Mouse (Mus musculus): Measurements from ENCODE around the gene Fbxl18. TPM values are rescaled to one million over a fixed set of nuclear protein-coding genes. Genes with fewer than 3 reads are reported as not detected.

Gene Fbxl18
- total RNA-seq, 2 experiments from 2014 or later, result 1.7 to 2.7 TPM

DNA sequence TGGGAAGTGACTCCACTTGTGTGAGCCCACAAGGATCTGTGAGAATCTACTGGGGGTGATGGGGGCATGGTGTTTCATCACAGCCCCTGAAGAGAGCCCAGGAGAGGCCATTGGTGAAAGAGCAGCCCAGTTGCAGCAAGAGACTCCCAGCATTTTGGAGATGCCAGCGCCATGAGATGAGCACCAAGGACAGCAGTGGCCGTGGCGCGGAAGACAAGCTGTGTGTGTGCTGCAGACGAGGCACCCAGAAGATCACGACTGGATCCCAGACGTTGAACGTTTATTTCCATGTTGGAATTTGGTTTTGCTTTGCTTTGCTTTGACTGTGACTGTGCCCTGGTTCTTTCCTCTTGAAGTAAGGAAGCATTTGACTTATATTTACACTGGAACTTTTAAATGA lies 22.2 kb upstream of the Fbxl18 start:
- ATAC-seq (ENCODE audit: poor library complexity, severe bottlenecking), result no peak

DNA sequence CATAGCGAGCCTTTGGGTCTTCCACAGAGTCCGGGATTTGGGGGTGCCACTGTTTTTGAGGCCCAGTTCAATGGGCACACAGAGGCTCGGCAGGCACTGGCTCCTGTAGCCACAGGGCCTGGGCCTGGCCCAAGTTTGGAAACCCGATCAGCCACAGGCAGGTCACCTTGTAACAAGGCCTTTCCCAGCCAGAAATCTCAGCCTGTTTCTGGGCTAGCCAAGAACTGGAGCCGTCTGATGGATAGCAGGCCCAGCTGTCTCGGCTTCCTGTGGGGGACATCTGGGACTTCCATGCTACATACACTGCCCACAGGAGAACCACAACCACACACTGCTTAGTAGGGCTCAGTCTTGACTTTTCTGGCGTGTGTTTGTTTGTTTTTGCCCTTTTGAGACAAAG lies 21.4 kb upstream of the Fbxl18 start:
- no peak for ATAC-seq (ENCODE audit: poor library complexity, severe bottlenecking)

- no peak for ATAC-seq (ENCODE audit: poor library complexity, severe bottlenecking)
Measured at GRCm38 (mm10) chr5:142915231-142915630, 20.0 kb upstream of the Fbxl18 start.

- ATAC-seq (ENCODE audit: poor library complexity, severe bottlenecking), result peak; percentile 64
Measured at GRCm38 (mm10) chr5:142912739-142913138, 17.5 kb upstream of the Fbxl18 start.

DNA sequence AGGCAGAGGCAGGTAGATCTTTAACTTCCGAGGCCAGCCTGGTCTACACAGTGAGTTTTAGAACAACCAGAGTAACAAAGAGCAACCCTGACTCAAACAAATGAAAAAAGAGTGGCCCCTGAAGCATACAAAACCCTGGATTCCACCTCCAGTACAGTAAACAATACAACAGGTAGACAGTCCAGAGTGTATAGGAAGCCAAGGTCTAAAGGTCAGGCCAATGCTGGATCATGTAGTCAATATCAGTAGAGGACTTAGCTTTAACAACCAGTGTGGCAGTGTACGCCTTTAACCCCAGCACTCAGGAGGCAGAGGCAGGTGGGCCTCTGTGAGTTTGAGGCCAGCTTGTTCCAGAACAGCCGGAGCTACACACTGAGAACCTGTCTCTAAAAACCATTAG lies 17.1 kb upstream of the Fbxl18 start:
- no peak for ATAC-seq (ENCODE audit: poor library complexity, severe bottlenecking)

- ATAC-seq (ENCODE audit: poor library complexity, severe bottlenecking), result no peak
Measured at GRCm38 (mm10) chr5:142911629-142912028, 16.4 kb upstream of the Fbxl18 start.

GRCm38 (mm10) chr5:142909576-142910278 lies 14.5 kb upstream of the Fbxl18 start:
- ATAC-seq (ENCODE audit: poor library complexity, severe bottlenecking), result peak; percentile 7; the same call in 1 of the 2 replicates

- ATAC-seq (ENCODE audit: poor library complexity, severe bottlenecking), result peak; percentile 17
Measured at GRCm38 (mm10) chr5:142908941-142909575, 13.8 kb upstream of the Fbxl18 start.

DNA sequence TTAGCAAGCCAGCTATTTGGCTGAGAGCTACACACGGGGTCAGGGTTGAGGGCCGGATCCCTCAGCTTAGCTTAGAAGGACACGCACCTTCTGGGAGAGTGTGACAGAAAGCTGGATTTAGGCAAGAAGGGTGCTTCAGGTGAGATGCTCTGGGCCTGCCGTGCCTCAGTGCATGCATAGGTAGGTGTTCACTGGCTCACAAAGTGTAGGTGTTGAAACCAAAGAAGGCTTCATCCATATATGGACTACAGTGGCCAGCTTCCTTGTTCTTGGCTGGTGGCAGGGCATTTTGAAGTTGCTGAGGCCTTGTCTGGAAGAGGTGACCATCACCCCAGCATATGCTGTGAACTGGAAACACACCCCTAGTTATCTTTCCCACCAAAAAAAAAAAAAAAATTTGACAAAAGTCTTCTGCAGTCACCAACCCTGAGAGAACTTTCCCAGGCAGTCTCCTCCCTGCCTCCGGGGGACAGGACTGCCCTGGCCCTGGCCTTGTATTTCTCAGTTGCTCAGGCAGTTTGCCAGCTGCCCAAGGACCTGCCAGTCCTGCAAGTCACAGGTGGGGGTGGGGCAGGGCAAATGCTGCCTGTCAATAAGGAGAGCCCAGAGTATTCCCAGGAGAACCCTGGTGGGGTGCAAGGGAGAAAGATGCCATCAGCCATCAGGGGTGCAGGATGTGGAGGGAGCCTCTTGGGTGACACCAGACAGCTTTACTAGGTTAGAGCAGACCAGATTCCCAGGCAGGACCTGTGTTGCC lies 12.8 kb upstream of the Fbxl18 start:
- ATAC-seq (ENCODE audit: poor library complexity, severe bottlenecking), result no peak

GRCm38 (mm10) chr5:142907048-142907802 lies 12.0 kb upstream of the Fbxl18 start:
- no peak for ATAC-seq (ENCODE audit: poor library complexity, severe bottlenecking)

GRCm38 (mm10) chr5:142906532-142907047 lies 11.4 kb upstream of the Fbxl18 start, which contains the start of gene Actb:
Gene Actb (minus strand): TSS chr5:142906754.
- peak; percentile 49 for ATAC-seq (ENCODE audit: poor library complexity, severe bottlenecking)

- peak; percentile 37 for ATAC-seq (ENCODE audit: poor library complexity, severe bottlenecking)
Measured at GRCm38 (mm10) chr5:142905725-142906531, 10.7 kb upstream of the Fbxl18 start.

DNA sequence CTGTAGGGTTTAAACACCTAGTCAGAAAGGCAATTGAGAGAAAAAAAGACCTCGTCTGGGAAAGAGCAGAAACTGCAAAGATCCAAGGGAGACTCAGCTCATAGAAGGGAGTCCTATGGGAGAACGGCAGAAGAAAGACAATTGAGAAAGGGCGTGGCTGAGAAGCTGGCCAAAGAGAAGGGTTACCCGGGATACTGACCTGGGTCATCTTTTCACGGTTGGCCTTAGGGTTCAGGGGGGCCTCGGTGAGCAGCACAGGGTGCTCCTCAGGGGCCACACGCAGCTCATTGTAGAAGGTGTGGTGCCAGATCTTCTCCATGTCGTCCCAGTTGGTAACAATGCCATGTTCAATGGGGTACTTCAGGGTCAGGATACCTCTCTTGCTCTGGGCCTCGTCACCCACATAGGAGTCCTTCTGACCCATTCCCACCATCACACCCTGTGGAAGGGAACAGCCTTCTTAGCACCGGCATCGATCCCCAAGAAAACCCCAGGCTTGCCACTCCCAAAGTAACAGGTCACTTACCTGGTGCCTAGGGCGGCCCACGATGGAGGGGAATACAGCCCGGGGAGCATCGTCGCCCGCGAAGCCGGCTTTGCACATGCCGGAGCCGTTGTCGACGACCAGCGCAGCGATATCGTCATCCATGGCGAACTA lies 9.9 kb upstream of the Fbxl18 start:
- no peak for ATAC-seq (ENCODE audit: poor library complexity, severe bottlenecking)

GRCm38 (mm10) chr5:142904208-142905037 lies 9.2 kb upstream of the Fbxl18 start:
- ATAC-seq (ENCODE audit: poor library complexity, severe bottlenecking), result no peak

GRCm38 (mm10) chr5:142903470-142904207 lies 8.4 kb upstream of the Fbxl18 start:
- no peak for ATAC-seq (ENCODE audit: poor library complexity, severe bottlenecking)

GRCm38 (mm10) chr5:142902506-142903314 lies 7.5 kb upstream of the Fbxl18 start:
- no peak for ATAC-seq (ENCODE audit: poor library complexity, severe bottlenecking)

Measured in megakaryocyte, adult 5-6 weeks (primary cell).